Mouse (Mus musculus): ENCODE results near the gene Fgf2. TPM values are rescaled to one million over a fixed set of nuclear protein-coding genes. Genes with fewer than 3 reads are reported as not detected.

Gene Fgf2
- polyA plus RNA-seq, 1 experiment: 0.10 TPM

- no peak for TF ChIP-seq GATA1 (IDR thresholded peaks at IDR 0.05; ENCODE audit: low read length)
Measured at GRCm38 (mm10) chr3:37419458-37419991, 71.4 kb downstream of the Fgf2 start, which contains the start of gene Spata5. Spata5 (plus strand) TSS chr3:37419896.

- TF ChIP-seq GATA1 (IDR thresholded peaks at IDR 0.05; ENCODE audit: low read length): no peak
Measured at GRCm38 (mm10) chr3:37420072-37420471, 71.9 kb downstream of the Fgf2 start, which contains the start of gene Nudt6. Nudt6 (minus strand) TSS chr3:37420211.

DNA sequence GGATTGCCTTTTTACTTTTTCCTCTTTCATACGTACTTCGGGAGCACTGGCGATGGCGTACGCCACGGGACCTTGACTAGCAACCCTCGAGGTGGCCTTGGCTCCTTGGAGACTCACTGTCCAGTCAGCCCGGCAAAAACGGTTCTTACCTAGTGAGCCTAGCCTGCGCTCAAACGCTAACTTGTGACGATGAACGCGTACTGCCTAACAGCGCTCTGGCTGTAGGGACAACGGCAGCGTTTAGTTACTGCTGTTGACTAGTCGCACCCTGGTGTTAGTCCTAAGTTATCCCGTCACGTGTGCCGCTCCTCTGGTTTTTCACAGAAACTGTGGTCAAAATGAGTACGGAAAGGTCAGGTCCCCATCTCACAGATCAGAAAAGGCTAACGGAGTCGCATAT, 72.5 kb downstream of the Fgf2 start:
- TF ChIP-seq GATA1 (IDR thresholded peaks at IDR 0.05; ENCODE audit: low read length): no peak

- TF ChIP-seq GATA1 (IDR thresholded peaks at IDR 0.05; ENCODE audit: low read length): no peak
Measured at GRCm38 (mm10) chr3:37421179-37421578, 73.0 kb downstream of the Fgf2 start.

DNA sequence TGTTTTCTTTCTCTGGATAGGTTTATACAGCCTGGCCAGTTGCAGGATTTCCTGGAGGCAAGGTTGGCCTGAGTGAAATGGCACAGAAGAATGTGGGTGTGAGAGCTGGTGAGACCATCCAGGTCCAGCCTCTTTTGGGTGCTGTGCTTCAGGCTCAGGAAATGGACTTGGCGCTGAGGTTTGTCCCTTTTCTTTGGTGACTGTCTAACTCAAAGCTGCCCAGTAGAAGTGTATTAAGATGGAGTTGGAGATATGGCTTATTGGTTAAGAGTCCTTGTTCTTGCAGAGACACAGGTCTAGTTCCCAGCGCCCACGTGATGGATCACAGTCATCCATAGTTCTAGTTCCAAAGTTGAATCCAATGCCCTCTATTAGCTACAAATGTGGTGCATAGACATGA, 77.9 kb downstream of the Fgf2 start:
- no peak for TF ChIP-seq GATA1 (IDR thresholded peaks at IDR 0.05; ENCODE audit: low read length)

DNA sequence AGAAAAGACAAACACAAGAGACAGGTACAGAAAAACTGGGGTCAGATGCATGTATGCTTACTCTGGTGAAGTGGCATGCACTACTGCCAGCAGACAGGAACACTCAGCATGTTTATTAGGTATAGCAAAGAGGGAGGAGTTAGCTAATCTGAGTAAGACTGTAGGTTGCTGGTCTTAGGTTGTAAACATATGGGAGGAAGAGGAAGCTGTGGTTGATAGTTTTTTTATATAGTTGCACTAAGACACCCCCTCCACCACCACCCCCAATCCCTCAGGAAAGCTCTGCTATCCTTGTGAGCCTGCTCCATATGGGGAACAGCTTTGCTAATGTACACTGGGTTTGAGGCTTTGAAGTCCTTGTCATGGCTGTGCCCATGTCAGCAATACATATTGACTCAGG, 82.2 kb downstream of the Fgf2 start:
- TF ChIP-seq GATA1 (IDR thresholded peaks at IDR 0.05; ENCODE audit: low read length): no peak

DNA sequence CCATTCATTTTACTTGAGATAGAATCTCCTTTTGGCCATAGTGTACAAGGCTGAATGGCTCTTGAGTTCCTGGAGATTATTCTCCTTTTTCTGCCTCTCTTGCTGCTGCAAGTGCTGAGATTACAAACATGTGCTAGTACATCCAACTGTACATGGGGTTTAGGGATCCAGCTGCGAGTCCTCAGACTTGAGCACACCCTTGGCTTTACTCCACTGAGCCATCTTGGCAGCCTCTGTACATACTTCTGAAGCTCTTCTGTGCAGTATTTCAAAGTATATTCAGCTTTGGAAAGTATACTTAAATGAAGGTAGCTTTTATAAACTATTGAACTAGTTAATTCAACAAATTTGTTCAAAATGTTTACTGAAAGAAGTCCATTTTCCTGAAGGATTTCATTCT, 91.6 kb downstream of the Fgf2 start:
- TF ChIP-seq GATA1 (IDR thresholded peaks at IDR 0.05; ENCODE audit: low read length): no peak

DNA sequence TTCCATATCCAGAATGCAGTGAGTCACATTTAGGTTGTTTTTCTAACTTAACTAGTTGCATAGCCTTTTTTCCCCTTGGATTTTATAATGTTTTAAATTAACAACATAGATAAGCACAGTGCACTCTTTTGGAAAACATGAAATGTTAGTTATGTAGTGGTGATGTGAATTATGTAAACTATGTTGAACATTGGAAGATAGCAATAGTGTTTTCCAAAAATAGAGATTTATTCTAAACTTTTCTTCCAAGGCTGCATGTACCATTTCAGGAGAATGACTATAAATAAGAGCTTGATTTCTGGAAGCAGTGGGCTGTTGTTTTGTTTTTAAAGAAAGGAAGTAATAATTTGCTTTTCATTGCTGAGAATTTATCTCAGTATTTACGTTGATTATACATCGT, 95.3 kb downstream of the Fgf2 start:
- no peak for TF ChIP-seq GATA1 (IDR thresholded peaks at IDR 0.05; ENCODE audit: low read length)

- TF ChIP-seq GATA1 (IDR thresholded peaks at IDR 0.05; ENCODE audit: low read length): no peak
Measured at GRCm38 (mm10) chr3:37455992-37456391, 107.8 kb downstream of the Fgf2 start.

Other genes starting within 250 kb of the Fgf2 start
- gene Il2, start 222.4 kb upstream of the Fgf2 start, polyA plus RNA-seq (2012): not detected in 2 replicates
- not detected in 2 replicates for gene Il21, start 115.7 kb upstream of the Fgf2 start, polyA plus RNA-seq (2012)
- 0.16 and 0.30 TPM in 2 replicates for gene Bbs12, start 35.8 kb upstream of the Fgf2 start, polyA plus RNA-seq (2012)
- 6.2 and 9.1 TPM in 2 replicates for gene Cetn4, start 35.6 kb upstream of the Fgf2 start, polyA plus RNA-seq (2012)
- gene Spata5, start 71.5 kb downstream of the Fgf2 start, polyA plus RNA-seq (2012): 15.7 and 20.5 TPM in 2 replicates
- 19.5 and 19.6 TPM in 2 replicates for gene Nudt6, start 71.9 kb downstream of the Fgf2 start, polyA plus RNA-seq (2012)

Measured in G1E-ER4 (cell line).